Mouse (Mus musculus): Measurements from ENCODE around the gene Fam102b.

The Fam102b gene

DNA sequence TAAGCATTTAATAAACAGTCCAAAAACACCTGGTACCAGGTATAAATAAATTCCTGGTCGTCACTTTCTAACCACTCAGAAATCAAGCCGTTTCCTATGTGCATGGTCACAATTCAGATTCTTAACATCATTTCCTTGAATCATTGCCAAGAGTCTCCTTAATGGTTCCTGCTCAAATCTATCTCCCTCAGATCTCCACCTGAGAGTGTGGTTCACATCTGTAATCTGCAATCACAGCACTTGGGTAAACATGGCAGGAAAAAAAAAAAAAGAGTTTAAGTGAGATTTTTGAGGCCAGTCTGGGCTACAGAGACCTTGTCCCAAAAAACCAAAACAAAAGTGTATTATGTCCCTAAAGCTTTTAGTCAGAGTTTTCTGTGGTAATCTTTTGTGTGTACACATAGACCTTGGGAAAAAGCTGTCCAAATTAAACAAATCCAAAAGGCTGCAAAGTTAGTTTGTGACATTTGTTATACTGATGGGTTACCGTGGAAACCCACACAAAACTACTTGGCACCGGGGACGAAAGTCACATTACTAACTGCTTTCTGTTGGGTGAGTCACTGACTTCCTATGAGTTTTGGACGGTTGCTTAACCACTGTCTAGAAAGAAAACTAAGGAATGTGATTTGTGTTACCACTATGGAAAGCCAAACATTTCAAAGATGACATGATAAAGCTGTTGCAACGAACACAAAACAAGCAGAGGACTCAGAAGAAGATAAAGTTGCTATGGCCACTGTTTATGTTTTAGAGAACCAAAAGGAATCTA, 16.7 kb downstream of the Fam102b start:
- DNase-seq: no peak

DNA sequence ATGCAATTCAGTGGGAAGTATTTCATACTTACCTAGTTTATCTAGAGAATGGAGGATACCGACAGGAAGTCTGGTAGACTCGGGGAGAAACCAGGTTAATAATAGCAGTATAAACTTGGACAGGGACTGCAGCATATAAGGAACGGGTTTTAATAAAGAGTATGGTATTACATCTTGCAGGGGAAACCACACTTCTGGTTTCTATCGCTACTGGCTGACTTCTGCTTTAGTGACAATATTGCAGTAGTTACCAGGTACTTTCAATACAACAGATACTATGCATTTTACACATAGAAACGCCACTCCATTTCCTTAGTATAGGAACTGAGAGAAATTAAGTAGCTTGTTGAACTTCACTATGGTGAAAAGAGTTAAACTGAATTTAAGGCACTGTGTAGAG, 19.2 kb downstream of the Fam102b start:
- DNase-seq: no peak

DNA sequence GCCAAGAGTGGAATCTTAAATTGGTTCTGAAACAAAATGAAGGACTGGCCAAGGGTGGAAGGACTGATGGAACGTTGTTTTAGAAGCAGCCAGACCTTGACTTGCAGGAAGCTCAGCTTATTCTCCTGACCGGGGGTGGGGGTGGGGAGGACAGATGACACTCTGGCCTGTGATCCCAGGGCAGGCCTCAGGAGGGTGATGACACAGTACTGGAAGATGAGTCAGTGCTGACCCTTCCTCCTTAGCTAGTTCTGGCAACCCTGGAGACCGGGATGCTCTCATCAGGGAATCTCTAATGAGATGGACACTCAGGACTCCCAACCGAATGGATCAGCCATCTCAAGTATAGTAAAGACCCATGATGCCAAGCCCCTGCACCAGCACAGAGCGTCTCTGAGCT, 21.6 kb downstream of the Fam102b start:
- no peak for DNase-seq

DNA sequence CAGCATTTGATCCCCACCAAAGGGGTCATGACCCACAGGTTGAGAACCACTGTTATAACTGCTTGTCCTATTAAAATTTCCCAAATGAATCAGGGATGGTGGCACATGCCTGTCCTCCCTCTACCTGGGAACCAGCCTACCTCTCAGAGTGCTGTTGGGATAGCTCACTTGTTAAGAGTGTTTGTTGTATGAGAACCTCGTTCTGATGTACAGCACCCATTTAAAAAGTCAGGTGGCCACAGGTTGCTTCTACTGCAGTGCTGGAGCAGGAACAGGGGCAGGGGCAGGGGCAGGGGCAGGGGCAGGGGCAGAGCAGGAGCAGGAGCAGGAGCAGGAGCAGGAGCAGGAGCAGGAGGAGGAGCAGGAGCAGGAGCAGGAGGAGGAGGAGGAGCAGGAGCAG, 28.2 kb downstream of the Fam102b start:
- DNase-seq: no peak

DNA sequence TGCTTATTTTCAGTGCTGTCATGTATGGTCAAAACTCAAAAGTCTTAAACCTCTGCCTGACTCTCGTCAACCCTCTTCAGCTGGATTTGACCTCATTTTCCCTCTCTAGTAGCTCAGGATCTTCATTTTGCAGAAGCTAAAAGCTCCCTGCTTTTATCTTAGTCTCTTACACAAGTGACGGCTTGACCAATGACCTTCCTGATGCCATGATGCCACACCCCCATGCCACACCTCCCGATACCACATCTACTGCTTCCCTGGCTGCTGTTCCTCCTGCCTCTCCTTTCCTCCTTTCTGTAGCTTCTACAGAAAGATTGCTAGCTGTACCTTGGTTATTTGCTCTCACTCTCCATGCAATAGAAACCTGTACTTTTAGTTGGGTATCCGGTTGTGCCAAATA, 29.6 kb downstream of the Fam102b start:
- no peak for DNase-seq

DNA sequence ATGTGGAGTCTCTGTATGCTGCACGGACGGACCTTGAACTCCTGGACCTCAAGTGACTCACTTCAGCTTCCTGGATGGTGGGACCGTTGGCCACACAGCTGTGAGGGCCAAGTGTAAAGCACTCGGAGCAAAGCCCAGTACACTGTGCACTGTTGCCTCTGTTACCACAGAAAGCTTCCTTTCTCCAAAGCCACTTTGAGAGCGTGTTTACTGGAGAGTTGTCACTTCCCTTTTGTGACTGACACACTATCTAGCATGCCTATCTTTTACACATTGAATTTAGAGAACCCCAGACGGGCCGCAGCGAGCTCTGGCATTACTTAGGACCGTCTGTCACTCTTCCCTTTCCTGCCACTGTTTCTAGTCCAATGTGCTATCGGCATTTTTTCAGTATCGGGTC, 30.1 kb downstream of the Fam102b start:
- DNase-seq: no peak

DNA sequence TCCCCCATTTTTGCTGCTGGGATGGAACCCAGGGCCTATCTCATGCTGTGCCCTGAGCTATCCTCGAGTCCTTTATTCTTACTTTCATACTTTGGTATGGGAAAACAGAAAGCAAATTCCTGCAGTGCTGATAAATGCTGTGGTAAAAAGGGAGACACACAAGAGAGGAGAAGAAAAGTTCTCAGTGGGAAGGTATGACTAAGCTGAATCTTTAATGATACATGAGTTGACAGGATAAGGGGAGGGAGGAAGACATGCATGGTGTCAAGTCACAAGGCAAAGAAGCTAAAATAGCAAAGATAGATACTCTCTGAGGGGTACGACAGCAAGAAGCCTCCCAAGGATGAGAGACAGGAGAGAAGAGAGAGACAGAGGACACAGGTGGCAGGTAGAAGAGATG, 32.0 kb downstream of the Fam102b start:
- no peak for DNase-seq

DNA sequence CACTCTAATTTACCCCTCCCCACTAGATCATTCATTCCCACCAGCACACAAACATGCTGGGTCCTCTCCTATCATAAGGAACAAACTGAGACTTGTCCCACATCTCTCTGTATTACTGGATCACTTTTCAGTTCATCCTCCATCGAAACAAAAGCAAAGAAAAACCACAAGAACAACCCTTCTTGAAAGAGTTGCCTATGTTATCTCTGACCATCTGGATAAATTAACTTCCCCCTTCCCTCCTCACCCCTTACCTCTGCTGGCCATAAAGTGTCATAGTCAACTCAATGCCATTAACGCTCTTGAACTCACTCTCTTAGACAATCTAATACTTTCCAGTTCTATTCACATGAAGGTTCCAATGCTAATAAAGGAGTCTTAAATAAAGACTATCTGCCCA, 32.9 kb downstream of the Fam102b start:
- DNase-seq: no peak

DNA sequence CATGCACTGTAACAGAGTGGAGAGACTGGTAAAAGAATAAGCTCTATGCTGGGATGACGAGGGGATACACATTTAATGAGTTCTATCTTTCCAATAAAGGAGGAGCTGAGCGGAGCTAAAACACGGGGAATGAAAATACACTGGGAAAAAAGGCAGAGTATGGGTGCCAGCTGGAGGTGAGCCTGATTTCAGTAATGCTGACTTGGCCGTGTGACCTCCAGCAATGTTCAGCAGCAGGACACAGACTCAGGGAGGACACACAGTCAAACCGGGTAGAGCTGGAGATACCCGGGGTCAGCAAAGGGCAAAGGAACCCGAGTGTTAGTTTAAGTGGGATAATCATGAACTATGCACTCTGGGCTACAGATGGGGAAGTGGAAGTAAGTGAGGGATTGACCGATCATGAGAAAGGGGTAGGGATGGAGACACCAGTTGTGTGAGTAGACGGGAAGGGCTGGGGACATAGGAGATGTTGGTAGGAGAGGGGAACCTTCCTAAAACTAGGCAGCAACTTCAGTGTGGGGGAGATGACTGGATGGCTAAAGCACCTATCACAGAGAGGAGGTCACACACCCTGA, 37.3 kb downstream of the Fam102b start:
- no peak for DNase-seq

DNA sequence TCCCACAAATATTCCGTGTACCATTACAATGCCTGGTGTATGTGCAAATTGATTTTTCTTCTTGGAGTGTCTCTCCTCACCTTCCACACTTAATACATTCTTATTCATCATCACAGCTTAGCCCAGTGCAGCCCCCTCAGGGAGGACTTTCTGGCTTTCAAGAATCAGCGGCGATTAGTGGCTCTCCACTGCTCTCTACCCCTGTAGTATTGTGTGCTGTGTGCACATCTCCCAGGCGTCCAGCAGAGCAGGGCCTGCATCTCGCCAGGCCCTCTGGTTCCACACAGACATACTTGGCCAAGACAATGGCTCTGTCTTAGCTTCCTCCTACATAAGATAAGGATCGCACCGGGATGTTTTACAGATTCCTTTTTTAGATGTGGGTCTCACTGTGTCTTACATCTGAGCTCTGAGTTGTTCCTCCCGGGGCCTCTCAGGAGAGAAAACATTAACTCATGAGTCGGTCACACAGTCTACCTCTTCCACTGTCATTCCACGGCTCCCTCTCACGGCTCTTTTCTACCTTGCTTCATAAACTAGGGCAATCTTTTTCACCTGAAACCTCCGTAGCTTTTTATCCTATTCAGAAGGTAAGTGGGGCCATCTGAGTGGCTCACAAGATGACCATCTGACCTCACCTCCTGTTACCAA, 40.3 kb downstream of the Fam102b start:
- no peak for DNase-seq

DNA sequence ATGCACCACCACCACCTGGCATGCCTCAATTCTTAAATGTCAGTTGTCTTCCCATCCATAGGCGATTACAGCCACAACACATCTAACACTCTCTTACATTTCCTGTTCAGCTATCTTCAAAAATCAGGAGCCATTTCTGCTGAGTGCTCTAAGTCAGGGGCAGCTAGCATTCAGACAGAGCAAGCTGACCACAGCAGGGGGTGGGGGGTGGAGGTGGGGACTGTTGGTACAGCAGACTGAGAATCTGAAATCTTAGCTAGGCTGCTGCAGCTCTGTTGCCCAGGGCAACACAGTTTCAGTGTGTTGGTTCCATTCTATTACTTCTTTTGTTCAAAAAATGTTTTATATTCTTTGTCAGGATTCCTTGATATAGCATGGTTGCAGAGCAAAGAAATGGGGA, 40.9 kb downstream of the Fam102b start:
- no peak for DNase-seq

DNA sequence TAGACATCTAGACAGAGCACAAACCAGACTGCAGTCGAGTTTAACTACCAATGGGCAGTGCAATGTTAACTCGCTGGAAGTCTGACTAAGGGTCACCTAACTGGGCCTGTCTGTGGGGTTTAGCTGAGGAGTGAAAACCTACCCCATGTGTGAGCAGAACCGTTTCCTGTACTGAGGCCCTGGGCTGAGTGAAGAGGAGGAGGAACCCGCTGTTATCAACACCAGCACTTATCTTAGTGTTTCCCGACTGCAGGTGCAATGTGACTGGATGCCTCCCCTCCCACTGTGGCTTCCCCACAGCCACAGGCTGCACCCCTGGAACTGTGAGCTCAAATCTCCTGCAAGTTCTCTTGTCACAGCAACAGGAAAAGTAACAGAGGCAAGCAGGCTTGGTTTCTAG, 43.4 kb downstream of the Fam102b start:
- DNase-seq: no peak

DNA sequence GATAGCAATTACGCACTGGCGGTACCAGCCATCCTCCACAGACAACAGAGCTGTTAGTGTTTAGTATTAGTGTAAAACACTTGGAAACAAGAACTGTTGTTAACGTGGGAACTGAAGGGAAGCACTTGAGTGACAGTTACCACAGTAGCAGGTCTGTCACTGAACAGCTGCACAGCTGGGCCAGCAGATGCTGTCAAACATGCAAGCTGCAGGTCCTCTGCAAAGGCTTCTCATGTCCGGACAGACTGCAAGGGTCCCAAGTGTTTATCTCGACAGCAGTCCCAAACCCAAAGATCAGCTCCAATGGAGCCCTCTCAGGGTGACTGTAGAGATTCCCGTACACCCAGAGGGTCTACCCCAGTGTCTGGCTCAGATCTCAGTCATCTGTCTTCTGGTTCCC, 45.5 kb downstream of the Fam102b start:
- DNase-seq: no peak

DNA sequence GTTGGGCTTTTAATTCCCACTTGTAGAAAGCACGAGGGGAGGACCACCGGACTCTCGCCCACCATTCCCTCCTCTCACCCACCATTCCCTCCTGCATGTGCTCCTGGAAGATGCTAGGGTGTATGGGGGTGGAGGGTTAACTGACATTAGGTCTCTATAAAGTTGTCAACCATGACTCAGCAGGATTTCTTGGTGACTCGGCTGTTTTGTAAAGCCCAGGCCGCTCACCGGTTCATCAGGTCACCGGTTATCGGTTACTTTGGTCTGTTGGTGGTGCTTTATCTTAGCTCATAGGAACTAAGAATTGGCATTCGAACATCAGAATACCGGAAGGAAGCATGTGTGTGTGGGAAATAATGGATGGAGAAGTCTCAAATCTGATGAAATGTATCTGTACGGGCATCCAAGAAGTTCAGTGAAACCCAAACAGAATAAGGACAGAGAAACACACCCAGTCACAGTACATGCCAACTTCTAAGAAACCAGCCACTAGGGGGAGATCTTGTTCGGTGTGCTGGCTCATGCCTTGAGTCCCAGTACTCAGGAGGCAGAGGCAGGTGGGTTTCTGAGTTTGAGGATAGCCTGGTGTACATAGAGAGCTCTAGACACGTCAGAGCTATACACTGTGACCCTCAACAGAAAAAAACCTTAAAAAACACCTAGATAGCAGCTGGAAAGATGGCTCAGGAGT, 49.9 kb downstream of the Fam102b start:
- no peak for DNase-seq

DNA sequence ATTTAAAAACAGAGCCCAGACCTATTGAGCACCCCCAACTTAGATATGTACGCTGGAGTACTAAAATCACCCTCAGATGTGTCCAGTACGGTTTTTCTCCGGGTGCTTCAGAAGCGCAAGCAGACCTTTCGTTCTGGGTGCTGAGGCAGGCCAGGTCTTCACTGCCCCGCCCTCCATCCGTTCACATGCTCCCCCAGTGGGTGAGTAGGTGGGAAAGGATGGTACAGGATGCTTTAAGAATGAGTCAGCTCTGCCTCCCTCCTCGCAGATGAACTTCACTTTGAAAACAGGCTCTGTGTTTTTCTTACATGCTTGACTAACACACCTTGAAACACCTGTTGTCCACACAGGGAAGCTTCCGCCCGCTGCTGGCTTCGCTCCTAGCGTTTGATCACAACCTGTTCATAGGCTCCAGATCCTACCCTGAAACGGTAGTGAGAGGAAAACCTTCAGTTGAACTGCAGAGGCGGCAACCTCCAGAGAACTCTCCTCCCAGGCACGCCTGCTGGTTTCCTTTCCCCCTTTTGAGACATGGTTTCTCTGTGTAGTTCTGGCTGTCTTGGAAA, 52.4 kb downstream of the Fam102b start:
- DNase-seq: no peak

DNA sequence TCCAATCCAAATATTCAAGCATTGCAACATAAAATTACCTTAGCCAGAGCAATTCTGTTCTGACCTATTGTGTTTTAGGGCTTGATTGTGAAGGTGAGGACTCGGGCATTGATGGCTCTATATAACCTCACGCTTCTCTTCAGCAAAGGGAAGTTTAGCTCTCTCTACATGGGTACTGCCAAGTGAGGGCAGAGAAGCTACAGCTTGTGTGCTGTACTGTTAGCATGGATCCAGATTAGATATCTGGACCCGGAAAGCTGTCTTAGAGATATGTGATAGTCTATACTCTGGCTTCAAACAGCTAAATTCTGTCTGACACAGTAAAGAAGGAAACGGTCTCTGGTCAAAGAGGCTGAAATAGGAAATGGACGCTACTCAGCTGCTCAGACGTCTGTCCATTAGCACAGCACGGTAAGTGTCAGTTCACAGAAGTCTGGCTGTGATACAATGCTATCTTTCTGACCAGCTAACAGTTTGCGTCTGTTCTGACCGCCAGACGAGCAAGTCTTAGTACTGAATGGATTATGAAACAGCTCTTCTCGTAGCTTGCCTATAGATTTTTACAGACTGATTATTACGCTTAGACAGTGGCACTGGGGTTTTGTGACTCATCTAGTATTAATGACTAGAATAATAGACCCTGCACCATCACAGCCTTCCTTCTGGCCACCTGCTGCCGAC, 53.3 kb downstream of the Fam102b start:
- DNase-seq: no peak

DNA sequence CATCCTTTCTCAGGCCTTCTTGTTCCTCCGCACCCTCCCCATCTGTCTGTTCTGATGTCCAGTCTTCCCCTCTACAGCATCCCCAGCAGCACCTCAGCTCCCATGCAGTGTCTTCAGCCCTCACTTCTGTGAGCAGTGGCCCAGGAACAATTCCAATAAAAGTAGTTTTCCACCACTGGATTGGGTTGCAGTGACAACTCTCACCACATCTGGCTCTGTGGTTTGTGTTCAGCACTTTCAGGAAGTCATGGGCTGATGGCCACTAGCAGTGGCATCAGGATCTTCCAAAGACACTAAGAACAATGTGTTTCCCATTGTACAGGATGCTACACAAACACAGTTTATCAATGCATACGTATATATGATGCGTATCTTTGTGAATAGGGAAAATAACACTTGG, 61.4 kb downstream of the Fam102b start:
- no peak for DNase-seq

DNA sequence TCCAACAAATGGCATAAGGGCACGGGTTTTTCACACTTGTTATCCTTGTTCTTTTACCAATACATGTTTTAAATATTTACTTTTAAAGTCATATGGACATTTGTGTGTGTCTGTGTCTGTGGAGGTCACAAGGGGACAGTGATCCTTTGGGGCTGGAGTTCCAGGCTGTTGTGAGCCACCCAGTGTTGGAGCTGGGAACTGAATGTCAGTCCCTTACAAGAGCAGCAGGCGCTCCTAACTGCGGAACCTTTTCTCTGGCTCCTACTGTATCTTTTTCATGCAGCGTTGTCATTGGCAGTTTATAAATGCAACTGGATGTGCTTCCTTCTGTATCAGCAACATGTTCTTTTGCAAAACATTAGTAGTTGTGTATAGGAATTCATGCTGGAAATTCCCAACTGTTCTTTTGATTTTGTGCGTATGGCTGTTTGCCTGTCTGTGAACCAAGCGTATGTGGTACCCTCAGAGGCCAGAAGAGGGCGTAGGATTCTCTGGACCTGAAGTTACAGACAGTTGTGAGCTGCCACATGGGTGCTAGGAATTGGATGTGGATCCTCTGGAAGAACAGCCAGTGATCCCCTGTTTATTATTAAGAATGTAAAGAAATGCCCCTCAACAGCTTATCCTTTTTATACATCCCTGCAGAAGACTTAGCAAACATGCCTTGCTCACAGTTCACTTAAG, 62.9 kb downstream of the Fam102b start:
- DNase-seq: no peak

DNA sequence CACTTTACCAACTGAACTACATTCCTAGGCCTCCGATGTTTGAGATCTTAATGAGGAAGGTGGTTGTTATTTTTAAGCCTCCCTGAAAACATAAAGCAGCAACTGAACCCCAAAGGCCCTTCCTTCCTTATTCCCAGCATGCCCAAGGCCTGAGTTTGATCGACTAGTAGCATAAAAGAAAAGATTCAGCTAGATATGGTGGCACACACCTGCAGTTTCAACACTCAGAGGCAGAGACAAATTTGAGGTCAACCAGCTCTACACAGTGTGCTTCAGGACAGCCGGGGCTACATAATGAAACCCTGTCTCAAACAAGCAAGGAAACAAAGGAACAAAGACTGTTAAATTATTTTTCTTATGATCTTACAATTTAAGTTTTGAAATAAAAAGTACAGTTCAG, 63.6 kb downstream of the Fam102b start:
- DNase-seq: no peak

DNA sequence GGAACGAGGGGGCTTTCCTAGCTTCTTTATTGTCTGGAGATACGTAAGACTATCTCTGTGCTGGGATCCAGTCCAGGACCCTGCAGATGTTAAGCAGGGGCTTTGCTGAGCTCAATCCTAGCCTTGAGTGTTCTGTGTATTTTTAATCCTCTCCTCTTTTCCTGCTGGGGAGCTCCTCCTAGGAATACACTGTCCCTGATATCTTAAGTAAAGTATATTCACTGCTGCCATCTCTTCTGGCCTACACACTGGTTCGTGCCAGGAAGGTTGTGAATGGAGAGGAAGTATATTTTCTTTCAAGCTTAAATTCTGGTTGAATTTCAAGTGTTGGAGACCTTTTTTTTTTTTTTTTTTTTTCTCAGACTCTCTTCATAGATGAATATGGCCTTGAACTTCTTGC, 64.1 kb downstream of the Fam102b start:
- DNase-seq: no peak

DNA sequence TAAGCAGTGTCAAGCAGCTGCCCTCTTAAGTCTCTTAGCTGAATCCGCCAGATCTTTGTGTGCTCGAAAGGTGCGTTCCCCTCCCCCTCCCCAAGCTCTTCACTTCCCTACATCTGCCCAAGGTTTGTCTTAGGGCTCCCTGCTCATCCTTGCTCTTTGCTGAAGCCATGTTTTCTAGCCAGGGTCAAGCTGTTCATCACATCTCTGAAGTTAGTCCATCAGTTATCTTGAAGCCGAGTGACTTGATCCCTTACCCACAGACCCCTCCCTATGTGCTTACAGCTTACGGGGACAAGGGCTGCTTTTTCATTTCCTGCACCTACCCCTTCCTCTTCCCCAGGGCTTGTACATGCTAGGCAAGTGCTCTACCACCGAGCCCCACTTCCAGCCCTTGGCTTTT, 65.8 kb downstream of the Fam102b start:
- no peak for DNase-seq

DNA sequence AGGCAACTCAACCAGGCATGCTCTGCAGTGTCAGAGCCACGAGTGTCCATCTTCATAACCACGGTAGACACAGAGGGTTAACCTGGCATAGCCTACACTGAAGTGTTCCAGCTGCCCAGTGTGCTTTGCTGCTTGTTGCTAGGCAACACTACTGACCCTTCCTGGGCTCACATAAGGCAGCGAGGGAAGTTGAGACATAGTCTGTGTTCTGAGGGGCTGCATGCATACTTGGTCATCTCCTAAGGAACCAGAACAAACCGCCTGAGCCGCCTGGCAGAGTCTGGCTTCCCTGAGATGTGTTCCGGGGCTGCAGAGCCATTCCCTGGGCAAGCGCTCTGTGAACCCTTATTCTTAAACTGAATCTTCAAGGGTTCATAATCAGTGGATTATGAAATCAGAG, 66.2 kb downstream of the Fam102b start:
- DNase-seq: peak; percentile 14
